Mouse (Mus musculus) embryonic facial prominence, embryonic 10.5 days (tissue): ENCODE data around the gene Ulk3. TPM values are rescaled to one million over a fixed set of nuclear protein-coding genes. Genes with fewer than 3 reads are reported as not detected.

ENCODE experiments used
- DNase-seq: peaks from one replicate; pipeline ENCODE4 v3.0.0-alpha.2; 2017; ENCODE audit warnings: low spot score
- H3K27ac ChIP-seq: fragments of 300-500 bp; sonication (generic); replicated peaks from 2 replicates; pipeline ENCODE4 v1.5.1; 2016; ENCODE audit warnings: mild to moderate bottlenecking
- H3K27me3 ChIP-seq: fragments of 300-500 bp; sonication (generic); replicated peaks from 2 replicates; pipeline ENCODE4 v1.6.1; 2016; ENCODE audit warnings: low read depth, mild to moderate bottlenecking; ENCODE audit not compliant: poor library complexity, severe bottlenecking
- H3K36me3 ChIP-seq: fragments of 300-500 bp; sonication (generic); replicated peaks from 2 replicates; pipeline ENCODE4 v1.6.1; 2016; ENCODE audit warnings: mild to moderate bottlenecking, moderate library complexity
- H3K4me1 ChIP-seq: fragments of 300-500 bp; sonication (generic); 2 replicates; pipeline ENCODE4 v1.6.1; 2016
- H3K4me3 ChIP-seq: fragments of 300-500 bp; sonication (generic); 2 replicates; pipeline ENCODE4 v1.5.1; 2016; ENCODE audit warnings: mild to moderate bottlenecking, moderate library complexity
- H3K9me3 ChIP-seq: fragments of 300-500 bp; sonication (generic); 2 replicates; pipeline ENCODE4 v1.6.1; 2016; ENCODE audit warnings: mild to moderate bottlenecking
- WGBS: fragments of 180-500 bp; shearing (Covaris S2); methylation state at CpG from one replicate; pipeline ENCODE4 v1.1.7; 2016; 5-methylcytosine and 5-hydroxymethylcytosine counted together
- polyA plus RNA-seq: library from polyadenylated mRNA; unstranded; fragments of >200 nt; fragmentation: Nextera tagmentation; extraction: Ambion mirVana; gene quantifications from 2 replicates; pipeline ENCODE4 v1.2.1, GENCODE M21; 2016

The Ulk3 gene
- polyA plus RNA-seq, 1 experiment from 2014 or later: 16.4 TPM

- Histone ChIP-seq H3K4me1 (peaks cover 31% of the 10 kb centered on the region), H3K27ac (no peak overlapping the region), H3K4me3 (no peak overlapping the region), H3K27me3 (peaks cover 23% of the 10 kb centered on the region), H3K36me3 (no peaks in the 10 kb centered on the region), H3K9me3 (no peaks in the 10 kb centered on the region)
- DNase-seq: no peak
- whole genome bisulfite sequencing: 14% methylated on average over 9 of the region's 9 CpGs
Observed at GRCm38 (mm10) chr9:57605503-57605902, 16.3 kb downstream of the Ulk3 start.

GRCm38 (mm10) chr9:57606139-57606851 is 17.0 kb downstream of the Ulk3 start, which contains the start of gene Cplx3:
Cplx3 (minus strand) TSS chr9:57606281.
- no peaks in the 10 kb centered on the region for H3K9me3 ChIP-seq
- no peaks in the 10 kb centered on the region for H3K36me3 ChIP-seq
- H3K4me1 ChIP-seq: peaks cover 24% of the 10 kb centered on the region
- H3K27me3 ChIP-seq: peaks cover 23% of the 10 kb centered on the region
- peak; percentile 84 for DNase-seq
- WGBS: 6% methylated on average over 24 of the region's 24 CpGs
- no peak within 1 kb of the TSS for H3K27ac ChIP-seq
- H3K4me3 ChIP-seq: peak within 1 kb of the TSS; percentile 33

GRCm38 (mm10) chr9:57609803-57610202 is 20.6 kb downstream of the Ulk3 start:
- WGBS: 69% methylated on average over 3 of the region's 3 CpGs
- no peak overlapping the region for H3K27ac ChIP-seq

GRCm38 (mm10) chr9:57610359-57610826 is 21.1 kb downstream of the Ulk3 start:
- WGBS: 58% methylated on average over 3 of the region's 3 CpGs
- H3K4me1 ChIP-seq: peaks cover 16% of the 10 kb centered on the region
- no peak overlapping the region for H3K4me3 ChIP-seq
- H3K27me3 ChIP-seq: peaks cover 13% of the 10 kb centered on the region
- H3K9me3 ChIP-seq: no peaks in the 10 kb centered on the region
- no peaks in the 10 kb centered on the region for H3K36me3 ChIP-seq
- H3K27ac ChIP-seq: no peak overlapping the region
- no peak for DNase-seq

More at GRCm38 (mm10) chr9:57609803-57610202, 20.6 kb downstream of the Ulk3 start:
- H3K4me1 ChIP-seq: peaks cover 16% of the 10 kb centered on the region
- peaks cover 19% of the 10 kb centered on the region for H3K27me3 ChIP-seq
- DNase-seq: no peak
- H3K9me3 ChIP-seq: no peaks in the 10 kb centered on the region
- H3K4me3 ChIP-seq: no peak overlapping the region
- no peaks in the 10 kb centered on the region for H3K36me3 ChIP-seq

- Histone ChIP-seq H3K4me1 (peaks cover 7% of the 10 kb centered on the region; the same call in 1 of the 2 replicates), H3K9me3 (no peaks in the 10 kb centered on the region), H3K36me3 (no peaks in the 10 kb centered on the region), H3K27ac (no peak overlapping the region), H3K27me3 (no peaks in the 10 kb centered on the region), H3K4me3 (no peak overlapping the region)
- no peak for DNase-seq
- WGBS: 87% methylated on average over 7 of the region's 7 CpGs
Observed at GRCm38 (mm10) chr9:57612587-57612986, 23.3 kb downstream of the Ulk3 start.

- H3K27ac ChIP-seq: no peak overlapping the region
- WGBS: 88% methylated on average over 7 of the region's 7 CpGs
- no peaks in the 10 kb centered on the region for H3K36me3 ChIP-seq
- H3K4me3 ChIP-seq: no peak overlapping the region
- no peaks in the 10 kb centered on the region for H3K9me3 ChIP-seq
- H3K27me3 ChIP-seq: no peaks in the 10 kb centered on the region
- DNase-seq: no peak
- peaks cover 7% of the 10 kb centered on the region; the same call in 1 of the 2 replicates for H3K4me1 ChIP-seq
Observed at GRCm38 (mm10) chr9:57613975-57614374, 24.7 kb downstream of the Ulk3 start.

- DNase-seq: no peak
- H3K9me3 ChIP-seq: no peaks in the 10 kb centered on the region
- WGBS: 85% methylated on average over 4 of the region's 4 CpGs
Observed at GRCm38 (mm10) chr9:57614786-57615185, 25.5 kb downstream of the Ulk3 start.

GRCm38 (mm10) chr9:57617556-57618169 is 28.4 kb downstream of the Ulk3 start:
- Histone ChIP-seq H3K27me3 (no peaks in the 10 kb centered on the region), H3K4me3 (no peak overlapping the region), H3K9me3 (no peaks in the 10 kb centered on the region), H3K4me1 (peaks cover 4% of the 10 kb centered on the region; the same call in 1 of the 2 replicates), H3K36me3 (no peaks in the 10 kb centered on the region), H3K27ac (no peak overlapping the region)
- WGBS: 79% methylated on average over 8 of the region's 8 CpGs
- no peak for DNase-seq

More at GRCm38 (mm10) chr9:57614786-57615185, 25.5 kb downstream of the Ulk3 start:
- peaks cover 7% of the 10 kb centered on the region; the same call in 1 of the 2 replicates for H3K4me1 ChIP-seq
- H3K4me3 ChIP-seq: no peak overlapping the region
- no peak overlapping the region for H3K27ac ChIP-seq
- H3K27me3 ChIP-seq: no peaks in the 10 kb centered on the region
- no peaks in the 10 kb centered on the region for H3K36me3 ChIP-seq

- no peaks in the 10 kb centered on the region for H3K9me3 ChIP-seq
Observed at GRCm38 (mm10) chr9:57618854-57619253, 29.6 kb downstream of the Ulk3 start.

GRCm38 (mm10) chr9:57620674-57621073 is 31.4 kb downstream of the Ulk3 start, which contains the start of gene Lman1l:
Lman1l (minus strand) TSS chr9:57620774.
- Histone ChIP-seq H3K27me3 (no peaks in the 10 kb centered on the region), H3K4me3 (no peak within 1 kb of the TSS), H3K9me3 (no peaks in the 10 kb centered on the region), H3K27ac (no peak within 1 kb of the TSS), H3K4me1 (peaks cover 6% of the 10 kb centered on the region; the same call in 1 of the 2 replicates), H3K36me3 (peaks cover 19% of the 10 kb centered on the region)
- no peak for DNase-seq
- WGBS: 95% methylated on average over 5 of the region's 5 CpGs

More at GRCm38 (mm10) chr9:57618854-57619253, 29.6 kb downstream of the Ulk3 start:
- DNase-seq: no peak
- Histone ChIP-seq H3K36me3 (peaks cover under 1% of the 10 kb centered on the region; the same call in 1 of the 2 replicates), H3K4me1 (peaks cover 4% of the 10 kb centered on the region; the same call in 1 of the 2 replicates), H3K27ac (no peak overlapping the region), H3K4me3 (no peak overlapping the region), H3K27me3 (no peaks in the 10 kb centered on the region)
- 80% methylated on average over 8 of the region's 8 CpGs for WGBS

- H3K4me1 ChIP-seq: peaks cover 6% of the 10 kb centered on the region; the same call in 1 of the 2 replicates
- no peaks in the 10 kb centered on the region for H3K9me3 ChIP-seq
- H3K27ac ChIP-seq: no peak overlapping the region
- no peak overlapping the region for H3K4me3 ChIP-seq
- peaks cover 55% of the 10 kb centered on the region for H3K36me3 ChIP-seq
- no peak for DNase-seq
- WGBS: 78% methylated on average over 7 of the region's 7 CpGs
- no peaks in the 10 kb centered on the region for H3K27me3 ChIP-seq
Observed at GRCm38 (mm10) chr9:57624295-57624694, 35.0 kb downstream of the Ulk3 start.

GRCm38 (mm10) chr9:57625674-57626500 is 36.6 kb downstream of the Ulk3 start:
- H3K4me1 ChIP-seq: 0 out of 2 replicates have a peak, but pooled peaks cover 2% of the 10 kb centered on the region
- DNase-seq: no peak
- H3K9me3 ChIP-seq: no peaks in the 10 kb centered on the region
- peaks cover 71% of the 10 kb centered on the region for H3K36me3 ChIP-seq
- H3K27ac ChIP-seq: no peak overlapping the region
- WGBS: 82% methylated on average over 15 of the region's 15 CpGs
- no peaks in the 10 kb centered on the region for H3K27me3 ChIP-seq
- H3K4me3 ChIP-seq: no peak overlapping the region
